Mouse (Mus musculus) Muller cell, postnatal 12 days (primary cell): ENCODE measurements at regions not wholly inside any gene's neighbourhood (a gene's known extent, or its start where the extent isn't known, plus 50 kb on each side); places are given as distances from the start of the nearest gene placed in this dataset.
A peak's percentile ranks its signal among the peaks of the same experiment; 100 is the strongest.
"Not testable (repeated sequence)": the region's sequence is repeated elsewhere in the genome, so short reads cannot be mapped to it uniquely, and the experiment has no call there.

ENCODE experiments used
- DNase-seq: peaks from one replicate; pipeline ENCODE4 v3.0.0-alpha.2; 2015; ENCODE audit errors: inconsistent ontology term

GRCm38 (mm10) chr1:149463930-149464329 lies 497.2 kb downstream of the Pla2g4a start:
- no peak for DNase-seq

- DNase-seq, result no peak
Measured at GRCm38 (mm10) chr1:149449801-149450493, 511.1 kb downstream of the Pla2g4a start.

- no peak for DNase-seq
Measured at GRCm38 (mm10) chr1:149448516-149448915, 512.6 kb downstream of the Pla2g4a start.

- DNase-seq, result no peak
Measured at GRCm38 (mm10) chr1:149411009-149411408, 550.1 kb downstream of the Pla2g4a start.

- DNase-seq, result no peak
Measured at GRCm38 (mm10) chr1:149405367-149405766, 555.7 kb downstream of the Pla2g4a start.

- no peak for DNase-seq
Measured at GRCm38 (mm10) chr1:149388706-149389105, 572.4 kb downstream of the Pla2g4a start.

- DNase-seq, result no peak
Measured at GRCm38 (mm10) chr1:149351338-149351907, 609.7 kb downstream of the Pla2g4a start.

GRCm38 (mm10) chr1:149347359-149347758 lies 613.7 kb downstream of the Pla2g4a start:
- DNase-seq, result no peak

- peak; percentile 73 for DNase-seq
Measured at GRCm38 (mm10) chr1:149338158-149338557, 622.9 kb downstream of the Pla2g4a start.

GRCm38 (mm10) chr1:149332239-149332638 lies 628.9 kb downstream of the Pla2g4a start:
- DNase-seq, result peak; percentile 16

- peak; percentile 5 for DNase-seq
Measured at GRCm38 (mm10) chr1:149327171-149327570, 633.9 kb downstream of the Pla2g4a start.

- no peak for DNase-seq
Measured at GRCm38 (mm10) chr1:149323095-149323494, 638.0 kb downstream of the Pla2g4a start.

GRCm38 (mm10) chr1:149289725-149290124 lies 671.4 kb downstream of the Pla2g4a start:
- DNase-seq, result no peak

GRCm38 (mm10) chr1:149274932-149275331 lies 686.2 kb downstream of the Pla2g4a start:
- DNase-seq, result peak; percentile 56

- DNase-seq, result peak; percentile 26
Measured at GRCm38 (mm10) chr1:149256866-149257265, 704.2 kb downstream of the Pla2g4a start.

- DNase-seq, result peak; percentile 12
Measured at GRCm38 (mm10) chr1:149254141-149254540, 706.9 kb downstream of the Pla2g4a start.

GRCm38 (mm10) chr1:149238329-149239015 lies 722.6 kb downstream of the Pla2g4a start:
- DNase-seq, result no peak

- DNase-seq, result not testable (repeated sequence)
Measured at GRCm38 (mm10) chr1:149227170-149227569, 733.9 kb downstream of the Pla2g4a start.

- DNase-seq, result no peak
Measured at GRCm38 (mm10) chr1:149226400-149226799, 734.7 kb downstream of the Pla2g4a start.

- no peak for DNase-seq
Measured at GRCm38 (mm10) chr1:149202631-149203030, 758.5 kb downstream of the Pla2g4a start.

- DNase-seq, result no peak
Measured at GRCm38 (mm10) chr1:149199284-149199683, 761.8 kb downstream of the Pla2g4a start.

GRCm38 (mm10) chr1:149198854-149199253 lies 762.2 kb downstream of the Pla2g4a start:
- no peak for DNase-seq
